Mouse (Mus musculus) intestine, embryonic 15.5 days (tissue): ENCODE measurements around the gene Tmco1. TPM values are rescaled to one million over a fixed set of nuclear protein-coding genes. Genes with fewer than 3 reads are reported as not detected.
A peak's percentile ranks its signal among the peaks of the same experiment; 100 is the strongest.

Experiments used
- ATAC-seq: fragments of 200-750 bp; cut with Nextera tagmentation; 2 replicates; pipeline ENCODE4 v1.8.0; 2017; ENCODE audit warnings: moderate TSS enrichment, moderate library complexity
- H3K27ac ChIP-seq: fragments of 300-500 bp; sonication (generic); 2 replicates; pipeline ENCODE4 v1.5.1; 2015; ENCODE audit warnings: mild to moderate bottlenecking, inconsistent platforms
- H3K27me3 ChIP-seq: fragments of 300-500 bp; sonication (generic); replicated peaks from 2 replicates; pipeline ENCODE4 v1.6.1; 2015; ENCODE audit warnings: inconsistent platforms
- H3K36me3 ChIP-seq: fragments of 300-500 bp; sonication (generic); 2 replicates; pipeline ENCODE4 v1.6.1; 2015; ENCODE audit warnings: inconsistent platforms
- H3K4me1 ChIP-seq: fragments of 300-500 bp; sonication (generic); replicated peaks from 2 replicates; pipeline ENCODE4 v1.6.1; 2015; ENCODE audit warnings: inconsistent platforms
- H3K4me2 ChIP-seq: fragments of 300-500 bp; sonication (generic); replicated peaks from 2 replicates; pipeline ENCODE4 v1.6.1; 2015; ENCODE audit warnings: mild to moderate bottlenecking, inconsistent platforms
- H3K4me3 ChIP-seq: fragments of 300-500 bp; sonication (generic); replicated peaks from 2 replicates; pipeline ENCODE4 v1.5.1; 2015; ENCODE audit warnings: inconsistent platforms
- H3K9ac ChIP-seq: fragments of 300-500 bp; sonication (generic); 2 replicates; pipeline ENCODE4 v1.6.1; 2015; ENCODE audit warnings: inconsistent platforms
- H3K9me3 ChIP-seq: fragments of 300-500 bp; sonication (generic); 2 replicates; pipeline ENCODE4 v1.6.1; 2016; ENCODE audit warnings: inconsistent platforms
- WGBS: fragments of 180-500 bp; shearing (Covaris S2); methylation state at CpG from one replicate; pipeline ENCODE4 v1.1.7; 2015; 5-methylcytosine and 5-hydroxymethylcytosine counted together
- polyA plus RNA-seq: library from polyadenylated mRNA; unstranded; fragments of >200 nt; fragmentation: Nextera tagmentation; extraction: Ambion mirVana; gene quantifications from 2 replicates; pipeline ENCODE4 v1.2.1, GENCODE M21; 2015

Tmco1 gene
- 101 and 109 TPM in 2 replicates for polyA plus RNA-seq

DNA sequence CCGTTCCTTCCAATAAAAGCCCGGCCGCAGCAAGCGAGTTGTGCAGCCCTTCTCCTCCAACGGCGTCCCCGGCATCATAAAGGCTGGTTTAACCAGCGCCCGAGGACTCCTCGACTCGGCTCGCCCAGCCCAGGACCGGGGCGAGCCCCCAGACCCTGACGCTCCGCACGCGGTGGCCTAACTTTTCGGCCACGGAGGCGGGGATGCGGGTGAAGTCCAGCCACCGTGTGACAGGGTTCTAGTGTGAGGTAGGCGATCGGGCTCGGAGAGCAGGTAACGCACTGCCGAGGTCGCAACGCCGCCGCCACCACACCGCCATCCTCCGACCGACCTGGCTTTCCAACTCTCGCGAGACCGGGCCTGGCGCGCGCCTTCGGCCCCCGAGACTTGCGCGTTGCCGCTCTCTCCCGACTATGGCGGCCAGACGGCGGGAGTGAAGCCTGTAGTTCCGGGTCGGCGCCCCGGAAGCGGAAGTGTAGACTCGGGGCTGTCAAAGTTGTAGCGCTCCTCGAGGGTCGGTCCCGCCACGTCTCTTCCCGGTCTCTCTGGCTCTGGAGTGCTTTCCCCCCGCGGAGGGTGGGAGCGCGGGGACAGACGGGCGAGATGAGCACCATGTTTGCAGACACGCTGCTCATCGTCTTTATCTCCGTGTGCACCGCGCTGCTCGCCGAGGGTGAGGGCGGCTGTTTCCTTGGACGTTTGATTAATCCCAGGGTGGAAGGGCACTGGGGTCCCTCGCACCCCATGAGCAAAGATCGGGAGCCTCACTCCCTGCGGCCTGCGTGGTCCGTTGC lies at the start of gene Tmco1:
Gene Tmco1, plus strand, starts transcription at position 118 of the 794 bp plus-strand sequence.
- Histone ChIP-seq H3K9ac (peak within 1 kb of the TSS; percentile 96), H3K27me3 (no peaks in the 10 kb centered on the region), H3K4me3 (peak within 1 kb of the TSS; percentile 82), H3K36me3 (no peaks in the 10 kb centered on the region), H3K27ac (peak within 1 kb of the TSS; percentile 90), H3K9me3 (no peaks in the 10 kb centered on the region), H3K4me2 (peak within 1 kb of the TSS; percentile 77), H3K4me1 (0 out of 2 replicates have a peak, but pooled peaks cover 4% of the 10 kb centered on the region)
- WGBS, result under 1% methylated on average over 82 of the region's 82 CpGs
- peak; percentile 97 for ATAC-seq

DNA sequence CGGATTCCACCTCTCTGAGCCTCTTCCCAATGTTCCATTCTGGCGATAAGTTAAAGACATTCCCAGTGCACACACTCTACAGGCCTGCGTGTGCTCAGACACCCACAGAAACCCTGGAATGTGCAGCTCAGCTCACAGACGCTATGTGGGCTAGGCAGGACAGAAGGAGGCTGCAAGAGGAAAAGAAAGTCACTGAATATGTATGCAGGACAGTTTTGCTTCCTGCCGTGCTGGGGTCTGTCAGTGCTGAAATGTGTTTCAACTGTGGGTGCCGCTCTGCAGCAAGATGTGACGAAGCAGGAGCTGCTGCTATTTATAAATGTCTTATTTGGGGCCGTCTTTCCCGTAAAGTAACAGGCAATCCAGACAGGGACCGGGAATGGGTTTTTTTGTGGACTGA lies 48.5 kb upstream of the Tmco1 start:
- Histone ChIP-seq H3K27ac (peak overlapping the region; percentile 58; the same call in 1 of the 2 replicates), H3K4me3 (no peak overlapping the region), H3K9me3 (no peaks in the 10 kb centered on the region), H3K36me3 (no peaks in the 10 kb centered on the region), H3K9ac (no peak overlapping the region), H3K4me2 (0 out of 2 replicates have a peak overlapping the region, but pooled peaks have one; percentile 4), H3K27me3 (no peaks in the 10 kb centered on the region), H3K4me1 (0 out of 2 replicates have a peak, but pooled peaks cover 11% of the 10 kb centered on the region)
- WGBS, result 35% methylated on average over 10 of the region's 10 CpGs
- no peak for ATAC-seq

DNA sequence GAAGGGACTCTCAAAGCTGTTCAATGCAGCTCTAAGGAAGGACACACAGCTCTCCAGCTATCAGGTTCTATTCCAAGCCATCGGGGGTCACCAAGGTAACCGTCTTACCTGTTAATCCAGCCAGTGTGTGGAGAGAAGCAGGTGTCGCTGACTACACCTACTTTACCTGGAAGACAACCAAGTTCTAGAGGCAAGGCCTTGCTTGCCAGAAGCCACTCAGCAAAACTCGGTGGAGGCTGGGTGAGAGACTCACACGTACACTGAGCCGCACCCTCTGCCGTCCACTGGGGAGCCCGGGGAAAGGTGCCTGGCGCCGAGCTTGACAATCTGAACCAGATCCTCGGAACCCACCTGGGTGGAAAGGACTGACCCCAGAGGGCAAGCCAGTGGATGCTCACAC lies 46.4 kb upstream of the Tmco1 start:
- H3K4me1 ChIP-seq, result 0 out of 2 replicates have a peak, but pooled peaks cover 10% of the 10 kb centered on the region
- 86% methylated on average over 11 of the region's 11 CpGs for WGBS
- no peak overlapping the region for H3K9ac ChIP-seq
- no peaks in the 10 kb centered on the region for H3K9me3 ChIP-seq
- no peaks in the 10 kb centered on the region for H3K27me3 ChIP-seq
- no peaks in the 10 kb centered on the region for H3K36me3 ChIP-seq
- H3K27ac ChIP-seq, result no peak overlapping the region
- H3K4me2 ChIP-seq, result no peak overlapping the region
- H3K4me3 ChIP-seq, result no peak overlapping the region
- ATAC-seq, result peak; percentile 17; the same call in 1 of the 2 replicates

DNA sequence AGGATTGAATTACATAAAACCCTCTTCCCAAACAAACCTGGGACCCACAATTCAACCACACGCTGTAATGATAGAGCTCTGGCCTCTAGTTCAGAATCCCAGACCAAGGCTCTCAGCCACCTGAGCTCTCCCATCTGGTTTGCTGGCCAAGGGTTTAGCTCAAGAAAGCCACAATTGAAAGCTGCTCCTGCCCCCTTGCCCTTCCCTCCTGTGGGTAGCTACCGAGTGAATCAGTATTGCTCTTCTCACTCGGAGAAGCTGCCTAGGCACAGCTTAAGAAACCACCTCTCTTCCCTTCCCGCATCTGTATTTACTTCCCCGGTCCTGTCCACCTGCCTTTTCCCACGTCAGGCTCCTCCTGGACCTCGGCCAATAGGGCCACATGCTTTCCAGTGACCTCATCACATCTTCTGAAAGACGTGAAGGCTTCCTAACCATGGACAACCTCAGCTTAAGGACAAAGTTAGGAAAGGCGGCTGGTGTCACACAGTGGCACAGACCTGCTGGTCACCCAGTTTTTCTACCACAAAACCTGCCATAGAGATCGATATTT lies 45.6 kb upstream of the Tmco1 start:
- Histone ChIP-seq H3K4me2 (no peak overlapping the region), H3K9me3 (no peaks in the 10 kb centered on the region), H3K4me1 (0 out of 2 replicates have a peak, but pooled peaks cover 6% of the 10 kb centered on the region), H3K27me3 (no peaks in the 10 kb centered on the region), H3K9ac (no peak overlapping the region), H3K27ac (no peak overlapping the region), H3K36me3 (no peaks in the 10 kb centered on the region), H3K4me3 (no peak overlapping the region)
- ATAC-seq, result peak; percentile 32; the same call in 1 of the 2 replicates
- WGBS, result 64% methylated on average over 10 of the region's 10 CpGs

DNA sequence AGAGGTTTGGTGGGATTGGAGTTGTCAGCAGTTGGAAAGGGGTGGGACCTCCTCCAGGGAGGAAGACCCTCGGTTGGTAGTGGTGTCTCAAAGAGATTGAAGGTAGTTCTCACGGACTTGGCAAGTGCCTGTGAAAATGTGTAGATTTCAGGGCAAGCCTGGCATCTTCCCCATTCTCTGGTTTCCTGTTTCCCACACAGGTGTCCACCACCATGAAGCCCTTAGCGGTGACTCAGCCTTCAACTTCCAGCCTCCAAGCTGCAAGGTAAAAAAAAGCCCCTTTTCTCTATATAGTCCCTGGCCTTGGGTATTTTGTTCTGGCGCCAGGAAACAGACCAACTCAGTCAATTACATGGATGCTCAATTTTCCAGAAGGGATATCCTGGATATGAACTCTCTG lies 42.8 kb upstream of the Tmco1 start:
- H3K27ac ChIP-seq, result no peak overlapping the region
- ATAC-seq, result no peak
- no peaks in the 10 kb centered on the region for H3K9me3 ChIP-seq
- H3K27me3 ChIP-seq, result 0 out of 2 replicates have a peak, but pooled peaks cover 3% of the 10 kb centered on the region
- no peaks in the 10 kb centered on the region for H3K36me3 ChIP-seq
- no peak overlapping the region for H3K9ac ChIP-seq
- no peak overlapping the region for H3K4me3 ChIP-seq
- peaks cover 19% of the 10 kb centered on the region for H3K4me1 ChIP-seq
- H3K4me2 ChIP-seq, result no peak overlapping the region
- WGBS, result 80% methylated on average over 4 of the region's 4 CpGs

DNA sequence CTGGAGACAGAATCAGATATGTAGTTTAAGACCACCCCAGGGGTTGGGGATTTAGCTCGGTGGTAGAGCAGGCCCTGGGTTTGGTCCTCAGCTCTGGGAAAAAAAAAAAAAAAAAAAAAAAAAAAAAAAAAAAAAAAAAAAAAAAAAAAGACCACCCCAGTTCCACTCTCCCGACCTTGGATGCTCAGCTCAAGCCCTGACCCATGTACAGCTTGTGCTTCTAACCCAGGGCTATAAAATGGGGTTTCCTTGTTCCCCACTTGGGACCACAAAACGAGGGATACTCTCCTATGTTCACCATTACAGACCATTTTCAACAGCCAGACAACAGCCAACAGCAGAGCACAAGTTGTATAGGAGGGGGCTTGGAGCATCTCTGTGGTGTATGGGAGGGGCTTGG lies 41.5 kb upstream of the Tmco1 start:
- no peak overlapping the region for H3K9ac ChIP-seq
- no peak overlapping the region for H3K27ac ChIP-seq
- no peak for ATAC-seq
- H3K4me1 ChIP-seq, result peaks cover 33% of the 10 kb centered on the region
- 0 out of 2 replicates have a peak, but pooled peaks cover 3% of the 10 kb centered on the region for H3K27me3 ChIP-seq
- no peak overlapping the region for H3K4me2 ChIP-seq
- H3K36me3 ChIP-seq, result no peaks in the 10 kb centered on the region
- WGBS, result 81% methylated on average over 3 of the region's 3 CpGs
- no peak overlapping the region for H3K4me3 ChIP-seq
- H3K9me3 ChIP-seq, result no peaks in the 10 kb centered on the region

DNA sequence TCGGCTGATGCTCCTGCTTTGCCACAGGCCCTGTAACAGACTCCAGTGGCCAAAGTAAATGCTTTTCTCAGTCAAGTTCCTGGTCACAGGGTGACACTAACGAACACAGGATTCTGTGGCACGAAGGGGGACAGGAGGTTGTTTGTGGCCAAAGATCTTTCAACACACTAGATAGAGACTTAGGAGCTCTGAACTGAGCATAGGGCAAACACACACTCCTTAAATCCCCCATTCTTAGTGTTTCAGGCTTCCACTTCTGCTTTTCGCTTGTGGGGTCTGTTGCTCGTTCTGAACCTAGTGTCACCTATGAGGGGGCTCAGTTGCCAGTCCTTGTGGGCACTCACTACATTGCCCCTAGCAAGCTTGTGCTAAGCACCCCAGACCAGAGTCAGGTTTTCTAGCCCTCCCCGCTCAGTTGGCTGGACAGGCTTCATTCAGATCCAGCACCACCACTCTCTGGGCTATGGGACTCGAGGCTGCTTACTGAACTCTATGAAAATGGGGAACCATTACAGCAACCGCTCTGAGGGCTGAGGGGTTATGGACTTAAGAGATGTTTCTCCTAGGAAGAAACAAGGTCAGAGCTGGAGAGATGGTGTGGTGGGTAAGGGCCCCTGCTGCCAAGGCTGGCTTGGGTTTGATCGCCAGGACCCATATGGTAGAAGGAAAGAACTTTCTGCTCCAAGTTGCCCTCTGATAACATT lies 39.7 kb upstream of the Tmco1 start:
- 0 out of 2 replicates have a peak, but pooled peaks cover 3% of the 10 kb centered on the region for H3K27me3 ChIP-seq
- peaks cover 35% of the 10 kb centered on the region for H3K4me1 ChIP-seq
- H3K4me3 ChIP-seq, result no peak overlapping the region
- H3K9ac ChIP-seq, result no peak overlapping the region
- H3K27ac ChIP-seq, result no peak overlapping the region
- H3K9me3 ChIP-seq, result no peaks in the 10 kb centered on the region
- no peak for ATAC-seq
- 88% methylated on average over 9 of the region's 9 CpGs for WGBS
- H3K36me3 ChIP-seq, result no peaks in the 10 kb centered on the region
- no peak overlapping the region for H3K4me2 ChIP-seq

DNA sequence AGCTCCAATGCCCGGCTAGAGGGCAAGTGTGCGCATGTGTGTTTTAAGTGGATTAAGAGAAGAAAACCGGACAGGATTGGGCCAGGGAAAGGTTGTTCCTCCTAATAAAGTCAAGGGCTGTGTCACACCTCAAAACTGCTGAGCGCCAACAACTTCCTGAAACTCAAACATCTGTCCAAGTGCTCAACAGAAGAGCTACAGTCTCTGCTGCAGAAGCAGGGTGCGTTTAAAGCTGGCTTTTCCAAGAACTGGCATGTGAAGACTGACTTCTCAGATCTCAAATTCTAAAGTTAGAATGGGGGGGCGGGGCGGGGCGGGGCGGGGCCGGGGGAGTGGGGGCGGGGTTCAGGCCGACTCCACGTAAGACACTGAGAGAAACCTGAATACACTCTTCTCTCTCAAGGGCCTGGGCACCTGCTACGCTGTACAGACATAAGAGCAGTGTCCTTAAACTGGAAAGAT lies 38.8 kb upstream of the Tmco1 start:
- Histone ChIP-seq H3K4me3 (no peak overlapping the region), H3K27ac (peak overlapping the region; percentile 71), H3K4me2 (peak overlapping the region; percentile 57; the same call in 1 of the 2 replicates), H3K27me3 (0 out of 2 replicates have a peak, but pooled peaks cover 3% of the 10 kb centered on the region), H3K9ac (no peak overlapping the region; the same call in 1 of the 2 replicates), H3K4me1 (peaks cover 44% of the 10 kb centered on the region), H3K9me3 (no peaks in the 10 kb centered on the region), H3K36me3 (no peaks in the 10 kb centered on the region)
- WGBS, result 35% methylated on average over 14 of the region's 14 CpGs
- ATAC-seq, result no peak

DNA sequence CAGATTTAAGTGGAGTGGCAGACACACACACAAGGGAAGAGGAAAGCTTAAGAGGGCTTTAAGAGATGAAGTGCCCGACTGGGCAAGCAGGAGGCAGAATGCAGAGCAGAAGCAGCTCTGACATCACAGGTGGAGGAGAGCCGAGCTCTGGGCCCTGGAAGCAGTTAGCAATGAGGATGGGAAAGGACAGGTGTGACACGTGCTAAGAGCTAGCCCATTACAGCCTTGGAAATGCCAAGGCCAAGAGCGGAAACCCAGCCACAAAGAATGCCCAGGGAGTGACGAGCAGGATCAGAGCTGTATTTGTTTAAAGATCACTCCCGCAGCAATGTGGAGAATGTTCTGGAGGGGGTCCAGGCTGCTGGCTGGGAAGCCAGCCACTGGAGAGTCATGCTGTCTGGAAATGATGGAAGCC lies 38.3 kb upstream of the Tmco1 start:
- Histone ChIP-seq H3K27ac (peak overlapping the region; percentile 71), H3K9ac (no peak overlapping the region), H3K9me3 (no peaks in the 10 kb centered on the region), H3K4me3 (no peak overlapping the region), H3K4me1 (peaks cover 44% of the 10 kb centered on the region), H3K4me2 (peak overlapping the region; percentile 57), H3K27me3 (0 out of 2 replicates have a peak, but pooled peaks cover 3% of the 10 kb centered on the region), H3K36me3 (no peaks in the 10 kb centered on the region)
- WGBS, result 18% methylated on average over 6 of the region's 6 CpGs
- peak; percentile 40 for ATAC-seq

DNA sequence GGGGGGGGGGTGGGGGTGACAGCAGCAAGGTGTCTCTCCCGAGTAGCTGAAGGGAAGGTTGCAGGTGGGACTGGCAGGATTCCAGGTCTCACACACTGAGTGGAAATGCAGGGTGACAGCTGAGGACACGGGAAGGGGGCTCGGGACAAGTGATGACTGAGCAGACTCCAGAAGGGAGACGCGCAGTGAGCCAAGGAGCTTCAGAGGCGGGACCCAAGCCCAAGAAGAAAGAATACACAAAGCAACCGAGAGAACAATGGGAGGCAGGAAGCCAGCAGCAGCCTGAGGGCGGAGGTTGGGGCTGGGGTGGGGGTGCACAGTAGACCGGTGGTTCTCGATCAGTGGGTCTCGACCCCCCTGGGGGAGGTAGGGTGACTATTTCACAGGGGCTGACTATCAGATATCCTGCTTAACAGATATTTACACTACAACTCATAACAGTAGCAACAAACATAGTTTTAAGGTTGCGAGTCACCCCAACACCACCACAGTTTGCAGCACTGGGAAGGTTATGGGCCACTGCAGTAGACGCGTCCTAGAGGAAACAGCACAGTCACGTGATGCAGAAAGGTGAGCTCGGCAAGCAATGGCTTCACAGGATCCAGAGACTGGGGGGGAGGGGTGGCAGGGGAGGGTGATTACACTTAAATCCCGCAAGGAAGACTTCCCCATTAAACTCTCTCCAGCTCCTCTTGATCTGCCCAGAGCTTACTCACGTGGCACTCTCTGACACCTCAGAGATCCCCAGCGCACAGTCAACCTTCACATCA lies 37.7 kb upstream of the Tmco1 start:
- Histone ChIP-seq H3K27me3 (0 out of 2 replicates have a peak, but pooled peaks cover 3% of the 10 kb centered on the region), H3K4me3 (0 out of 2 replicates have a peak overlapping the region, but pooled peaks have one; percentile 1), H3K9ac (no peak overlapping the region), H3K4me2 (peak overlapping the region; percentile 57), H3K27ac (peak overlapping the region; percentile 71; the same call in 1 of the 2 replicates), H3K36me3 (no peaks in the 10 kb centered on the region), H3K9me3 (no peaks in the 10 kb centered on the region), H3K4me1 (peaks cover 44% of the 10 kb centered on the region)
- WGBS, result 17% methylated on average over 19 of the region's 19 CpGs
- ATAC-seq, result peak; percentile 26

DNA sequence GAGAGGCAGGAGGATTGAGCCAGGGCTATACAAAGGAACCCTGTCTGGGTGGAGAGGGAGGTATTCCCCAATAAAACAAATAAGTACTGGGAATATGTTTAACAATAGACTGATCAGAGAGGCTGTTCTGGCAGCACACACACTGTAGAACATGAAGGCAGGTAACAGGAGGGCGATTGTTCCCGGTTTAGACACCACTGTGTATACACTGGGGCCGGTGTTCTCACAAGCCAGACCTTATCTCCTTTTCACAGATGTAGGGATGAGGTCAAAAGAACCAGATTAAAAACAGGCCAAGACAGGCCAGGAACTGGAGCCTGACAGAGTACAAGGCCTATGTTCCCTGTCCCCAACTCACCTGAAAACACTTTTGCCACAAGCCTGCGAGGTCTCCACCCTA lies 36.9 kb upstream of the Tmco1 start:
- H3K4me2 ChIP-seq, result no peak overlapping the region
- H3K9ac ChIP-seq, result no peak overlapping the region
- H3K36me3 ChIP-seq, result no peaks in the 10 kb centered on the region
- 0 out of 2 replicates have a peak, but pooled peaks cover 3% of the 10 kb centered on the region for H3K27me3 ChIP-seq
- ATAC-seq, result peak; percentile 24; the same call in 1 of the 2 replicates
- H3K27ac ChIP-seq, result no peak overlapping the region
- 45% methylated on average over 4 of the region's 4 CpGs for WGBS
- H3K4me3 ChIP-seq, result no peak overlapping the region
- peaks cover 44% of the 10 kb centered on the region for H3K4me1 ChIP-seq
- H3K9me3 ChIP-seq, result no peaks in the 10 kb centered on the region
